Mouse (Mus musculus): ENCODE measurements at regions not wholly inside any gene's neighbourhood (a gene's known extent, or its start where the extent isn't known, plus 50 kb on each side); places are given as distances from the start of the nearest gene placed in this dataset.

DNA sequence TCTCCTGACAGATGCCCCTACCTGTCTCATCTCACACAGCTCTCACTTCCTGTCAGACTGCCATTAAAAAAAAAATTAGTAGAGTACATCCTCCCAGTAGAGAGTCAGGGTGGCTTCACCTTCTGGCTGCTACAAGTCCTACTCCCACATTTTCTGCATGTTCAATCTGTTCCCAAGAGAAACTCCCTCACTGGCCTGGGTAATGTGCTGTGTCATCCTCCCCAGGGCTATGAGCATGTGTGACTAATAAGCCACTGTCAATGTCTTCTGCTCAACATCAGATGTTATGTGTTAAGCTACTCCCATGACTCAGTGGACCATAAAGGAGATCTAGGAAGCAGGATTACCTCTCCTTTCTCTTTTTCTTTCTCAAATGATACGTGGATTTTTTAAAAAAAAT lies 652.4 kb upstream of the Frg1 start:
- H3K4me3 ChIP-seq (replicated peaks), result no peak overlapping the region
- ATAC-seq, result no peak
- H3K36me3 ChIP-seq, result no peaks in the 10 kb centered on the region
- no peaks in the 10 kb centered on the region for H3K9me3 ChIP-seq
- no peaks in the 10 kb centered on the region for H3K27me3 ChIP-seq (replicated peaks)
- H3K27ac ChIP-seq, result no peak overlapping the region
- no peak overlapping the region for H3K9ac ChIP-seq
- no peaks in the 10 kb centered on the region for H3K4me1 ChIP-seq (replicated peaks)
- WGBS, result 59% methylated on average over 1 of the region's 1 CpGs
- no peak overlapping the region for H3K4me2 ChIP-seq (replicated peaks)

DNA sequence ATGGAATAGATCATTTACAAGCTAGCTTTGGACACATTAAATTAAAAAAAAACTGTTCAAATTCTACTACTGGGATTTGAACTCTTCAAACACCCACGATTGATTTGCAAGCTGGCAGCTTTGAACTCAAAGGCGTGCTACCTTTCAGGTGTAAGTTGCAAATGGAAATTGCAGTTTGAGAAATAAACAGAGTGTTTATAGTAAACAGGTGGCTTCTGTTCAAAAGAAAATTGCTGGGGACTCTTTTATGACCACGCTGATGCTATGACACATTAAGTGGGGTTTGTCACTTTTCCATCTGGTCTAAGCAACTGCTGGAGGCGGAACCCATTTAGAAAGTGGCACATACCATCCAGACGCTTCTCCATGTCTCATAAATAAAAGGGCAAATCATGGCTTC lies 626.7 kb upstream of the Frg1 start:
- no peaks in the 10 kb centered on the region for H3K4me1 ChIP-seq (replicated peaks)
- ATAC-seq, result no peak
- WGBS, result 69% methylated on average over 5 of the region's 5 CpGs

DNA sequence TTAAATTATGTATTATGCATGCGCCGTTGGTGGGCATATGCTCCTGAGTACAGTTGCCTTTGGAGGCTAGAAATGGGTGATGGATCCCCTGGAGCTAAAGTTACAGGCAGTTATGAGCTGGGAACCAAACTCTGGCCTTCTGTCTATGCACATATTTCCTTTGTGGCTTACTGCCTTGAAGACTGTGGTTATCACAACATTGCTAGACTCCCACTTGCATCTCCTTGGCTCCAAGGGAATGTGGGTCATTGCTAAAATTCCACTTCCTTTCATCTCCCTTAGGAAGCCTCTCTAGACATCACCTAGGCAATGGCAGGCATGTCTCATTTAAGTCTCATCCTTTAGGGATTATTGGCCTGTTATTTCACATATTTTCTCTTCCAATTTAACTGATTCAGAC lies 622.4 kb upstream of the Frg1 start:
- Histone ChIP-seq H3K9me3 (no peaks in the 10 kb centered on the region), H3K27ac (no peak overlapping the region), H3K9ac (no peak overlapping the region), H3K27me3 (replicated peaks) (no peaks in the 10 kb centered on the region), H3K36me3 (no peaks in the 10 kb centered on the region), H3K4me2 (replicated peaks) (no peak overlapping the region), H3K4me3 (replicated peaks) (no peak overlapping the region), H3K4me1 (replicated peaks) (no peaks in the 10 kb centered on the region)
- WGBS, result 95% methylated on average over 2 of the region's 2 CpGs
- ATAC-seq, result no peak

More for the DNA sequence above, 626.7 kb upstream of the Frg1 start:
- Histone ChIP-seq H3K4me2 (replicated peaks) (no peak overlapping the region), H3K36me3 (no peaks in the 10 kb centered on the region), H3K9me3 (no peaks in the 10 kb centered on the region), H3K27ac (no peak overlapping the region), H3K27me3 (replicated peaks) (no peaks in the 10 kb centered on the region), H3K4me3 (replicated peaks) (no peak overlapping the region), H3K9ac (no peak overlapping the region)

DNA sequence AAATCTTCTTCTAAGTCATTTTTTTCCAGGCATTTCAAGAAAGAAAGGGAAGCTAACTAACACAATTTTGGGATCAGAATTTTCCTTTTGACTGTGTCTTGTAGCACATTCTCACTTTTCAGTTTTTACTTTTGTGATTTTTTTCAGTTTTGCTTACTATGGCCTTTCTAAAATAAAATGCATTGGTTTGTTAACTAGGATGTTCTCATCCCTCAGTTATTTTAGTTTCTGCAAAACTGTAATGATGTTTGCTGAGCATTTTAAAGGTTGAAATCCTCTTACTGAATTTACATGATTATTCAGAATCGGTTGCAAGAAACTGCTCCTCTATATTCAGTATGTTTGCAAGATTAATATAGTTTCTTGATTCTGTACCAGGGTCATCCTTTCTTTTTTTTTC lies 610.1 kb upstream of the Frg1 start:
- no peak overlapping the region for H3K4me3 ChIP-seq (replicated peaks)
- H3K4me2 ChIP-seq (replicated peaks), result no peak overlapping the region
- H3K9ac ChIP-seq, result no peak overlapping the region
- H3K27me3 ChIP-seq (replicated peaks), result no peaks in the 10 kb centered on the region
- H3K9me3 ChIP-seq, result no peaks in the 10 kb centered on the region
- ATAC-seq, result no peak
- WGBS, result 86% methylated on average over 1 of the region's 1 CpGs
- H3K4me1 ChIP-seq (replicated peaks), result no peaks in the 10 kb centered on the region
- no peaks in the 10 kb centered on the region for H3K36me3 ChIP-seq
- H3K27ac ChIP-seq, result no peak overlapping the region

DNA sequence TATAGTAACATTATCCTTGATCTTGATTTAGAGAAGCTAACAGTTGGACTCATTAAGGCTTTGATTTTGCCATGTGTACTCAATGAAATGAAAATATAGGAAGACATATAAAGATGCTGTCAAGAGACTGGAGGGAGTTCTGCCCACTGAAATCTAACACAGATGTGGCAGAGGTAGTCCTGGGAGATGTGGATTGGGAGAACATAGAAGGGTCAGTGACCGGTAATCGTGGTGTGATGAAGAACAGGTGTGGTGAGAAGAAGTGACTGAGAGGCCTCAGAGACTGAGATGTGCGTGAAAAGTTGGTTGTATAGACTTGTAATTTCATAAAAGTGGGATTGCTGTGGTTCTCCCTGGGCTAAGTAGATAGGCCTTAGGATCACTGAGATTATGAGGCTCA lies 600.9 kb upstream of the Frg1 start:
- Histone ChIP-seq H3K9me3 (no peaks in the 10 kb centered on the region), H3K9ac (no peak overlapping the region), H3K27ac (no peak overlapping the region), H3K4me1 (replicated peaks) (no peaks in the 10 kb centered on the region), H3K4me2 (replicated peaks) (no peak overlapping the region), H3K4me3 (replicated peaks) (no peak overlapping the region), H3K27me3 (replicated peaks) (no peaks in the 10 kb centered on the region), H3K36me3 (no peaks in the 10 kb centered on the region)
- no peak for ATAC-seq
- WGBS, result 80% methylated on average over 3 of the region's 3 CpGs

DNA sequence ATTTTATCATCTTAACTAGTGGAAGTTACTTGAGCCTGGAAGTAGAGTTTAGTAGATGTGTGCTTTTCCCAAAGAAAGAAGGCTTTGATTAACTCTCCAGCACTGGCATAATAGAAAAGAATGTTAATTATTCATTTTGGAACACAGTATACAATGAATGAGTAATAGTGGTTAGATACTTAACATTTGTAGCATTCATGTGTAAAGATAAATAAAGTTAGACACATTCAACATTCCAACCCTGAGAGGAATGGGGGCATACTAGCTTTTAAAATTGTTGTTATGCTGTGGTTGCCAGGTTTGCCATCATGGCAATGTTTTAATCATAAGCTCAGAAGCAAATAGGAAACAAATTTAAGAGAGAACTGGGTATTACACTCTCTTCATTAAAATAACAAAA lies 586.3 kb upstream of the Frg1 start:
- H3K27me3 ChIP-seq (replicated peaks), result no peaks in the 10 kb centered on the region
- H3K27ac ChIP-seq, result no peak overlapping the region
- no peak overlapping the region for H3K9ac ChIP-seq
- H3K4me1 ChIP-seq (replicated peaks), result no peaks in the 10 kb centered on the region
- H3K36me3 ChIP-seq, result no peaks in the 10 kb centered on the region
- no peak overlapping the region for H3K4me2 ChIP-seq (replicated peaks)
- H3K4me3 ChIP-seq (replicated peaks), result no peak overlapping the region
- ATAC-seq, result no peak
- no peaks in the 10 kb centered on the region for H3K9me3 ChIP-seq

DNA sequence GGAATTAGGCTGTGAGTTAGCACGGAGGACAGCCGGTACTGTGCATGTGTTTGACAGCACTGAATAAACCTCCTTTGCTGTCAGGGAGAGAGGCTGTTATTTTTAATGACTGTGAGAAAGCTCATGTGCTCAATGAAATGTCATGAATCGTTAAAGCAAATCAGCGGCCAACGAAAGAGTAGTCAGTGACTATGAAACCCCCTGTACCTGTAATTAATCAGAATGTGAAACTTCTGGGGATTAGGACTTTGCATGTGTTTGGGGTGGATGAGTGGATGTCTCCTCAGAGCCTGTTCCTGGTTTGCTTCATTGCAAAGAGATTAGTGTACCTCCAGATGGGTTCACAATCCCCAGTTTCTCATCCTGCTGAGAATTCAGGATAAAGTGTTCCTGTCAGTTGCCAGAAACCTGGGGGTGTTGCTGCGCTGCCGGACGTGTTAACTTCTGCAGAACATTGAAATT lies 572.2 kb upstream of the Frg1 start:
- no peak overlapping the region for H3K27ac ChIP-seq

DNA sequence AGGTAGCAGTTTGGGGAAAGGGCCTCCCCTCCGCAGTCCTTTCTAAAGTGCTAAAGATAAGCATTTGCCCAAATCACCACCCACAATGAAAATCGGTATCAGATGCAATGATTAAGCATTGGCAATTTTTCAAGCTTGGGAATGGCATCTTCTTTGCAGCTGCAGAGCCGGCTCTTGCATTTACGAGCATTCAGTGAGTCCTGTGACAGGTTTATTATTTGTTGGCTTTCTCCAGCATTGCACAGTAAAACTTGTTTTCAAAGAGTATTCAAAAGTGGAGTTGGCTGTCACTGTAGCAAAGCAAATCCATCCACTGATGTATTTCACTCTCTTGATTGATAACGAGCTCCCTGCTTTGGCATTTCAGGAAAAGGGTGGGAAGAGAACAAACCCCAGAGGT lies 571.3 kb upstream of the Frg1 start:
- Histone ChIP-seq H3K4me1 (replicated peaks) (no peaks in the 10 kb centered on the region), H3K9me3 (no peaks in the 10 kb centered on the region), H3K27ac (no peak overlapping the region), H3K4me3 (replicated peaks) (no peak overlapping the region), H3K27me3 (replicated peaks) (no peaks in the 10 kb centered on the region), H3K4me2 (replicated peaks) (no peak overlapping the region), H3K36me3 (no peaks in the 10 kb centered on the region), H3K9ac (no peak overlapping the region)
- WGBS, result 48% methylated on average over 5 of the region's 5 CpGs
- ATAC-seq, result no peak

More for the DNA sequence above, 572.2 kb upstream of the Frg1 start:
- Histone ChIP-seq H3K9me3 (no peaks in the 10 kb centered on the region), H3K9ac (no peak overlapping the region), H3K4me1 (replicated peaks) (no peaks in the 10 kb centered on the region), H3K4me3 (replicated peaks) (no peak overlapping the region), H3K4me2 (replicated peaks) (no peak overlapping the region), H3K36me3 (no peaks in the 10 kb centered on the region), H3K27me3 (replicated peaks) (no peaks in the 10 kb centered on the region)
- 64% methylated on average over 8 of the region's 8 CpGs for WGBS
- ATAC-seq, result no peak

DNA sequence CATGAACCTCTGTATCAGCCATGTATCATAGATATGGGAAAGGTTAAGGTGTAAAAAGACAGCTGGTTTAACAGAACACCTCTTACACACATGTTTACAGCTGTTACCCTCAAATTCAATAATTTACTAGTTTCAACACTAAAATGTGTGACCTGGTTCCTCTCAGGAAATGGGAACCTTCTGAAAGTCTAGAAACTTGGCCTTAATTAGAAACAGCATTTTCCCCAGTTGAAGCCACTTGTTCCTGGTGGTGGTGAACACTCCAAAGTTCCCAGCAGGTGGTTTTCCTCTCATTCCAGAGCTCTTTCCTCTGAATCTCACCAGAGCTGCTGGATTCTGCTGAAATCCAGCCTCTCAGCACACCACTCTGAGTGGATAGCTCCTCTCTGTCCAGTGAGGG lies 570.5 kb upstream of the Frg1 start:
- Histone ChIP-seq H3K36me3 (no peaks in the 10 kb centered on the region), H3K9me3 (no peaks in the 10 kb centered on the region), H3K27me3 (replicated peaks) (no peaks in the 10 kb centered on the region), H3K4me3 (replicated peaks) (no peak overlapping the region), H3K4me2 (replicated peaks) (no peak overlapping the region), H3K9ac (no peak overlapping the region), H3K27ac (no peak overlapping the region), H3K4me1 (replicated peaks) (no peaks in the 10 kb centered on the region)
- ATAC-seq, result no peak

DNA sequence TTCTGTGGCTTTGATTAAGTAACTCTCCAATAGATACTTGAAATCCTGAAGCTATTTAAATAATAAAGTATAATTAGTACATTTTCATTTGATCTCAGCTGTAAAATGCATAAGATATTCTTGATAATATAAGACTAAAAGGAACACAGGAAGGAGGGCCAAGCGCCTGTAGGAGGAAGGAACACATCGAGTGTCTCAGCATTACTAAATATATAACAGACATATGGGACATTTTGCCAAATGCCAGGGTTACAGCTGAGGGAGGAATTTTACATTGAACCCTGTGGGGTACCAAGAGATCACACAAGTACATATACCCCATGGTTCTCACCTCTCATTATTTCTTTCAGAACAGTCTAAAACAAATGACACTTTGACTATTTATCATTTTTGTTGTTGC lies 555.5 kb upstream of the Frg1 start:
- Histone ChIP-seq H3K9ac (no peak overlapping the region), H3K4me3 (replicated peaks) (no peak overlapping the region), H3K27me3 (replicated peaks) (no peaks in the 10 kb centered on the region), H3K36me3 (no peaks in the 10 kb centered on the region), H3K9me3 (no peaks in the 10 kb centered on the region), H3K4me2 (replicated peaks) (no peak overlapping the region), H3K4me1 (replicated peaks) (no peaks in the 10 kb centered on the region), H3K27ac (no peak overlapping the region)
- 77% methylated on average over 2 of the region's 2 CpGs for WGBS
- no peak for ATAC-seq

DNA sequence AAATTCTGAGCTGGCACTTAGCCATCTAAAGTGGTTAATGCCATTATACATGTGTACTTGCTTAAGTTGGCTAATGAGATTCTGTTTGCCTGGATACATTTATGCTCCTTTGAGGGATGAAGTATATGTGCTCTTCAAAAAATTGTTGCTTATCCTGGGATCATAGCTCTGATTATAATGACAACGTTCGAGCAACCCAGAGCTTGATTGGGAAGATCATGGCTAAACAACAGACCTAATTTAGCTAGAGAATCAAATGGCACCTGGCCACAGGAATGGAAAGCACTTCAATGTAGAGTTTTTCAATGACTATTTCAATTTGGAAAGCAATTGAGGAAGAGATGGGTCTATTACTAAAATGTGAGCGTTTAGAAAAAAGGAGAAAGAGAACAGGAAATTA lies 553.7 kb upstream of the Frg1 start:
- Histone ChIP-seq H3K36me3 (no peaks in the 10 kb centered on the region), H3K4me1 (replicated peaks) (no peaks in the 10 kb centered on the region), H3K4me2 (replicated peaks) (no peak overlapping the region), H3K27ac (no peak overlapping the region), H3K9ac (no peak overlapping the region), H3K4me3 (replicated peaks) (no peak overlapping the region), H3K27me3 (replicated peaks) (no peaks in the 10 kb centered on the region), H3K9me3 (no peaks in the 10 kb centered on the region)
- no peak for ATAC-seq
- WGBS, result 93% methylated on average over 3 of the region's 3 CpGs

DNA sequence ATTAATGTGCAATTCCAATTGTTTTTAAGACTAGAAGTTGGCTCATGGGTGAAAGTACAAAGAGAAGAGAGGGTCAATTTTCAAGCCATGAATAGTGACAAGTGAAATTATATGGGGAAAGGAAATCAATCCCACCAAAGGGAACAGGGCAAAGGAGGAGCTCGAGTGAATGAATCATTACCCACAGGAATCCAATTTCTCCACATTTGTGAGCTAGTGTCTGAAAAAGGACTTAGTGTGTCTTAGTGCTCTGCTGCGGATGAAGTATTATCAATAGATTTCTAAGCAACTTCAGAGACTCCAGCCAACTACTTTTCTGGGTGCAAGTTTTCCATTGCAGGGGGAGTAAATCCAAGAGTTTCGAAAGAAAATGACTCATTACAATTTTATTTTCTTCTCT lies 552.5 kb upstream of the Frg1 start:
- no peak overlapping the region for H3K27ac ChIP-seq
- no peaks in the 10 kb centered on the region for H3K4me1 ChIP-seq (replicated peaks)
- H3K4me2 ChIP-seq (replicated peaks), result no peak overlapping the region
- no peaks in the 10 kb centered on the region for H3K27me3 ChIP-seq (replicated peaks)
- 83% methylated on average over 3 of the region's 3 CpGs for WGBS
- no peak overlapping the region for H3K4me3 ChIP-seq (replicated peaks)
- no peak overlapping the region for H3K9ac ChIP-seq
- no peak for ATAC-seq
- H3K36me3 ChIP-seq, result no peaks in the 10 kb centered on the region
- H3K9me3 ChIP-seq, result no peaks in the 10 kb centered on the region

DNA sequence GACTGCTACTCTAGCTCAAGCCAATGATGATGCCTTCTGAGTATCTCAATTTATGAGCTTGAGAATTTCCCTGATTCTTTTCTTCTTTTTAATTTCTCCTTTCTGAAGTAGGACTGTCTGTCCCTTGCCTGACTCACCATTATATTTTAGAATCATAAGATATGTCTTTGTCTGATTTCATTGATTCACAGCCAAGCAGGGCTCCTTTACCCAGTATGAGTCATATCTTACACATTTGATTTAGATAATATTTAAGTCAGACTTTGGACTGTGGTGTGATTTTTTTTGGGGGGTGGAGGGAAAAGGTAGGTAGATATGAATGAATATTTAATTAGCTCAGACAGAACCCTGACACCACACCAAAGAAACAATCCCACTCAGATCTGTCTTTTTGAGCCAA lies 547.2 kb upstream of the Frg1 start:
- Histone ChIP-seq H3K4me3 (replicated peaks) (no peak overlapping the region), H3K4me1 (replicated peaks) (no peaks in the 10 kb centered on the region), H3K27me3 (replicated peaks) (no peaks in the 10 kb centered on the region), H3K9ac (no peak overlapping the region), H3K4me2 (replicated peaks) (no peak overlapping the region), H3K27ac (no peak overlapping the region), H3K36me3 (no peaks in the 10 kb centered on the region), H3K9me3 (no peaks in the 10 kb centered on the region)
- no peak for ATAC-seq

DNA sequence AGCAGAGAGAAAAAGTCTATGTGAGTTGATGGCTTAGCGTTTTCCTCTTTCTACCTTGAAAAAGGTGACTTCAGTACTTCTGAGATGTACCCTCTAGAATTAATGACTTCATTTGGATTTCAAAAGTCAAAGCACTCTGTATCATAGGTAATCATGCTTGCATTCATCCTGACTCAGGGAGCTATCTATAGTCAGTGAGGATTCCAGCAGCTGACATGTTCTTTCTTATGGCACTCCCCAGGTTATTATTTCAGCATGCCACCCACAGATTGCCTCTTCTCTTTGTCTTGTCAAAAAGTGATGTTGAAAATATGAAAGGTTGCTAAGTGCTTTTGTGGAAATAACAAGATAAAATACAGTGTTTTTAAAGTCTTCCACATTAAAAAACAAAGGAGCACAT lies 540.0 kb upstream of the Frg1 start:
- no peaks in the 10 kb centered on the region for H3K27me3 ChIP-seq (replicated peaks)
- ATAC-seq, result no peak
- no peaks in the 10 kb centered on the region for H3K4me1 ChIP-seq (replicated peaks)
- no peak overlapping the region for H3K4me3 ChIP-seq (replicated peaks)
- no peaks in the 10 kb centered on the region for H3K36me3 ChIP-seq
- no peak overlapping the region for H3K9ac ChIP-seq
- WGBS, result 85% methylated on average over 1 of the region's 1 CpGs
- no peaks in the 10 kb centered on the region for H3K9me3 ChIP-seq
- no peak overlapping the region for H3K4me2 ChIP-seq (replicated peaks)
- H3K27ac ChIP-seq, result no peak overlapping the region
